Mouse (Mus musculus): ENCODE results near the gene Akr1b3. TPM values are rescaled to one million over a fixed set of nuclear protein-coding genes. Genes with fewer than 3 reads are reported as not detected.

Akr1b3 gene
- total RNA-seq, 2 experiments from 2014 or later: 117 to 215 TPM

DNA sequence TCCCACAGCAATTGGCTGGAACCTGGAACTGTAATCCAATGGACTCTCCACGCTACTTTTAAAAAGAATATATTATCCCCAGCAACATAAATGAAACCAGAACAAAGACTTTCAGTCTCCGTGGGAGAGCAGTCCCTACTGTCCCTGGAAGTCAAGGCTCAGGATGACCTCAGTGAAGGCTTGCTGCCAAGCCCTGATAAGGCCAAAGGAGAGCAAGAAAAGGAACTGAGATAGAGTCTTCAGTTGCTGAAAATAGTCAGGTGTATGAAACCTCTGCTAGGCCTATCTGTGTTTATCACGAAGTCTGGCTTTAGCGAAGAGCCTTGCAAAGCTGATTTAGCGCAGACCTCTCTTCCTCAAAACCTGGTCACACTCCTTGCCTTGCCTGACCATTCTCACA is 14.1 kb upstream of the Akr1b3 start:
- ATAC-seq (ENCODE audit: poor library complexity, severe bottlenecking): no peak

DNA sequence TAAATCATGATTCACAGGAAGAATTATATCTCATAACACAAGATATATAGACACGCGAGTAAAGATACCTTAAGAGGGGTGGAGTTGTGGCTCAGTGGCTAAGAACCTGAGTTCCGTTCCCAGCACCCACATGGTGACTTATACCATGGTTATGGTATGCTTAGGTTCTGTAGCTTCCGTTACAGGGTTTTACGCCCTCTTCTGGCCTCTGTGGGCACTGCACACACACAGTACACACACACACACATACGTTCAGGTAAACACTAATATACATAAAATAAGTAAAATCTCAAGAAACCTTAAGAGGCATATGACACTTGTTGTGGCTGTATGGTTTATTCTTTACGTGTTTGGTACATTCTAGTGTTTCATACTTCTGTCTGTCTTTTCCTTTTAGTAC is 4.8 kb upstream of the Akr1b3 start:
- no peak for ATAC-seq (ENCODE audit: poor library complexity, severe bottlenecking)

- ATAC-seq (ENCODE audit: poor library complexity, severe bottlenecking): no peak
Observed at GRCm38 (mm10) chr6:34318636-34319035, 1.4 kb upstream of the Akr1b3 start.

GRCm38 (mm10) chr6:34318172-34318571 is 894 bp upstream of the Akr1b3 start:
- ATAC-seq (ENCODE audit: poor library complexity, severe bottlenecking): no peak

- ATAC-seq (ENCODE audit: poor library complexity, severe bottlenecking): no peak
Observed at GRCm38 (mm10) chr6:34313921-34314320, 3.4 kb downstream of the Akr1b3 start.

DNA sequence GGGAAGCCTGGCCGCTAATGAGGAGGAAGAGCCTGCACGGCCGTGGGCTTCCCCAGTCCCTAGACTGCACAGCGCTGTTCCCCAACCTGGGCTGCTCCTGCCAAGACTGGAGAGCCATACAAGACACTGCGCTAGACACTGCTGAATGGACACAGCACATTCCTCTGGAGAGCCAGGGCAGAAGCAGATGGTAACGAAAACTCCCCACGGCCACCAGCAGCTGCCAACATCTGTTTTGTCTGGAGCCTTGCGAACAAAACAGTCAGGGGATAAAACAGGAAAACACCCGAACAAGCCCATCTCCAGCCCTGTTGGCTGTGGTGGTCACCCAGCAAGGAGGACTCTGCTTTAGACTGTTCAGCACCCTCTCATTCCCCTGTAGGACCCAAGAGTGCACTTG is 3.9 kb downstream of the Akr1b3 start:
- ATAC-seq (ENCODE audit: poor library complexity, severe bottlenecking): no peak

DNA sequence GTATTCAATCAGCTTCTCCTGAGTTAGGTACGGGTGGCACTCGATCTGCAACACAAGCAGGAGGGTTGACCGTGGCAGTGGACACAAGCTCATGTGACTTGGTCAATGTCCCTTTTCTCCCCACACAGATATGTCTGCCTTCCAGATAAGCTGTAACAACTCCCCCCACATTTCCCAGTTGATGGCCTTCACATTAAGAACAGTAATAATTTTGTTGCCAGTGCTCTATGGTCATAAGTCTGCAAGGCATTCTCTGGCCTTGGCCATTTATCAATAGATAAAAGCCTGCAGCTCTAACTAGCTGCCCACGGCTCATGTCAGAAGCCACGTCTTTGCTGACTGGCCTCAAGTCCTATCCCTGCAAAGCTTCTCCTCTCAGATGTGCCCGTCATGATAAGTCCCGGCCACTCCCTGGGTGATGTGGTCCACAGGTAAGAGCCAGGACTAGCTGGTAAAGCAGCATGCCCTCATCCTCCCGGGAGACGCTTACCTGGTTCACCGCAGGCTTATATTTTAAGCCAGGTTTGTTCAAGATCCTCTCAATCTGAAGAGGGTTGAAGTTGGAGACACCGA is 7.2 kb downstream of the Akr1b3 start:
- ATAC-seq (ENCODE audit: poor library complexity, severe bottlenecking): no peak

DNA sequence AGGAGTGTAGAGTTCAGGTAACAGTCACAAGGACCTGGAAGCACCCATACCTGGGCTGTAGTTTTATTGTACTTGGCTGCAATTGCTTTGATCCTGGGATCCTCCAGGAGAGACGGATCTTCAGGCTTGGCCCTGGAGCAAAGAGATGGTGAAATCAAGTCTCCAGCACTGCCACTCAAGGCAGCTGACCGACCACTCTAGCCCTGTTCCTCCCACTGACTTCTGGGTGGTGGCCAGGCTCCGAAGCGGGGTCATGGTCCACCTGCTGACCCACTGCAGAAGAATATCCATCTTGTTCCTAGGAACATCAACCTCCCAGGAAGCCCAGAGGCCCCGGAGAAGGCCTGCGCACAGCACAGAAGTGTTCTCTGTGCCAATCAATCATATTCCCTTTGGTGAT is 7.8 kb downstream of the Akr1b3 start:
- no peak for ATAC-seq (ENCODE audit: poor library complexity, severe bottlenecking)

GRCm38 (mm10) chr6:34306797-34307196 is 10.5 kb downstream of the Akr1b3 start:
- ATAC-seq (ENCODE audit: poor library complexity, severe bottlenecking): no peak

DNA sequence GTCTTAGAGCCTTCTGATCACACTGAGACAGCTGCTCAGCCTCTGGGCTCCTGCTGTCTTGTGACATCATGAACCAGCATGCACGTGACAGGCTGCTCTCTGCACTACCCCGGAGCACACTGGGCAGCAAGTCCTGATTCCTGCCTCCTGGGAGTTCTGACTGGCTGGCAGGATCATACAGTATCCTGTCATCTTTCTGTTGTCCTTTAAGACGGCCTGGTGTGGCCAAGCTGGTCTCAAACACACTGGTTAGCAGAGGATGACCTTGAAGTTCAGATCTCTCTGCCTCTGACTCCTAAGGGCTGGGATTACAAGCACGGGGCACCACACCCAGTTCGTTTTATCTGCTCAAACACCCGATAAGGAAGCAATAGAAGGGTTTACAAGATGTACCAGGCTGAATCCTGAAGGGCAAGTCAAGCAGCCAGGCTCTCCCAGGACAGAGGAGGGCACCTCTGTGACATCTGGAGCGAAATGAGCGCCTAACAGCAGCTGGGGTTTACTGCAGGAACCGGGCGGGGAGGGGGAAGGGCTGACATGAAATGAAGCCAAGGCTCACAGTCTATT is 12.5 kb downstream of the Akr1b3 start:
- ATAC-seq (ENCODE audit: poor library complexity, severe bottlenecking): no peak

- ATAC-seq (ENCODE audit: poor library complexity, severe bottlenecking): no peak
Observed at GRCm38 (mm10) chr6:34297055-34297454, 20.2 kb downstream of the Akr1b3 start.

DNA sequence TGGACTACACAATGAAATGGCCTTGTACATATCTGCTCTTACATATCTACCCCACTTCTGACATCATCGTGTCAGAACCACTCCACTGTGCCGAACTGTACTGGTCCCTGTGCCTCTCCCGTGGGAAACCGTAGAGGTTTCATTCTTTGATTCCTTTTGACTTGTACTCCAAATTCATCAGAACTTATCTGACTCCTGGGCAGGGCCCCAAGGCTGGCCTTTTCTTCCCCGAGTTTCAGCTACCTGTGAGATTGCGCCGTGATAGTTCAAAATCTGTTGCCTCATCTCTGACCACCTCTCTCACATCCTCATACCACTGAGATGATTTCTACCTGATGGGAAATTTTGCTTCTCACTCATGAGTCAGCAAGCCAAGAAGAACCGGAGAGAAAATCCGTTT is 21.8 kb downstream of the Akr1b3 start:
- no peak for ATAC-seq (ENCODE audit: poor library complexity, severe bottlenecking)

DNA sequence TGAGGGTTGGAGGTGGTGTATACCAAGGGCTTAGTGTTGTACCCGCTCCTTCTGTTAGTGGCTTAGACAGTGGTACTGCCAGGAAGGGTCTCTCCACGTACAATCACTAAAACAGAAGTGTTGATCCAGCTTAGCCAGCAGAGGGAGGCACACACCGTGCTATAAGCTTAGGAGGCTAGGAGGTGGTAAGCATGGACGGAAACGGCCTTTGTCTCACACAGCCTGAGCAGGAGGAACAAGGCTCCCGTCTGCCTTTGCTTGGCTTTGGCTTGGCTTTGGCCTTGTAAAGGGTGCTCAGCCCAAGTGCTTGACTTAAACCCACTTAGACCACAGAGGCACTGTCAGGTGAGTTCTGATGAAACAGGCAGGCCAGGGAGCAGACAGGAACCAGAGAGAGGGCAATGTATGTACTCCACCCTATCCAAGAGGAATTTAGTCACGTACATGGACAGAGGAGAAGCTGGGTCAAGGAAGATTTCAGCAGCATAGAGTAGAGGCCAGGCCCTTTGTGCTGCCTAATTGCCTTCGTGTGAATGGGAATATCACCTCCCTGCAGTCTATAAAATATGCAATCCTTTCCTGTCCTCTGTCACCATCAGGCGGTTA is 24.3 kb downstream of the Akr1b3 start:
- ATAC-seq (ENCODE audit: poor library complexity, severe bottlenecking): peak; percentile 85

DNA sequence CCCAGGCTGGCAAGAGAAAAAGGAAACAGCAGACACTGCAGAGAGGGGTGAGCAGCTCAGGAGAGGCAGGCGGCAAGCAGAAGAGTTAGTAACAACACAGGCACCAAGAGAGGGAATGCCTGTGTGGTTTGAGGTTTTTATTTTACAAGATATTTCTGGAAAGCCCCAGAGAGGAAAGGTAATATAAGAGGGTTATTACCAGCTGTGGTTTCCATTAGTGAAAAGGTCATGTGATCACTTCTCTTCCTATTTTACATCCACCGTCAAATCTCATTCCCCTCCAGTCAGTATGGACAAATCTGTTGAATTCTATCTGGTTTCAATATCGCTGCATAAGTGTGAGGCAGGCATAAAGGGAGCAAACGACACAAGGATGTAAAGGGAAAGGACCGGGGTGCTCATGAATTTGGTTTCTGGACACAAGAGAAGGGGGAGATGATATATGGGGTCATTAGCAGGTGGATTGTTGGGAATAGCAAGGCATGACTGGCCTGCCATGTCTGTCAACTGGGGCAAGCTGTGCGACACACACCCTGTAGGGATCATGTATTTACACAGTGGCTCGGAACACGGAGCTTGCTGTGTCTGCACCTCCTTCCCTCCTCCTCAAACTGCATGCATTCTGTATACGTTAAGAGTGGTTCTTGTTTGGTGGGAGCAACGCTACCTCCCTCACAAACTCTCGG is 24.9 kb downstream of the Akr1b3 start:
- 0 out of 2 replicates have a peak, but pooled peaks have one; percentile 7 for ATAC-seq (ENCODE audit: poor library complexity, severe bottlenecking)

DNA sequence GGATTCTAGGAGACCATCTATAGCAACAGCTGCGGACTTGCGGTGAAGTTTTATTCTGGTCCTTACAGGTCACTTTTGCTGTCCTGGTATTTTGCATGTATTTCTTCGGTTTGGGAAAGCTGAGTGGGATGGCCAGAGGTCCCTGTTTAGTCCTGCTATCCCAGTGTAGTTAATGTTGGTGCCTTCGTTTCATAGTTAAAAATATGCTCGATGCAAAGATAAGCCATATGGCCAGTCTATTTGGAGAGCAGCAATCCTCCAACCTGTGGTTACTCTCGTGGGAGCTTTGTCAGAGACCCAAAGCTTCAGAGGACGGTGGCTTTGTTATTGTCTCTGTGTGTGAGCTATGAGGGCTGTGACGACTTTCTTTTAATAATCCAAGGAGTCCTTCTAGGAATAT is 26.6 kb downstream of the Akr1b3 start:
- ATAC-seq (ENCODE audit: poor library complexity, severe bottlenecking): no peak

DNA sequence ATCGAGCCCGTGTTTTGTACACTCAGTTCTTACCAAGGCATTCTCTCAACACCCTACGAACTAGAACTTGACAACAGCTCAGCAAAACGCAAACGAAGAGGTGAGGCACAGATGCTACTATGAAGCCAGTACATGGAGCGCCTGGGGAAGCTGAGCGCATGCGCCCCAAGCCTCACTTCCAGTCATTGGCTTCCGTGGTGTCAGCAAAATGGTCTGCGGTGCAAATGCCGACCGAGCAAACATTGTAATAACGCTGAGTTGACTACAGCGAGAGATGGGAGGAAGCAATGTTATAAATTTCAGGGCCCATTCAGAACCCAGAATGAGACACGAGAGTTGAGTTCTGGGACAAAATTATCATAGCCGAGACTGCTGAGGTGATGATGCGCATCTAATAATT is 27.2 kb downstream of the Akr1b3 start:
- ATAC-seq (ENCODE audit: poor library complexity, severe bottlenecking): no peak

GRCm38 (mm10) chr6:34288098-34288497 is 29.2 kb downstream of the Akr1b3 start:
- no peak for ATAC-seq (ENCODE audit: poor library complexity, severe bottlenecking)

DNA sequence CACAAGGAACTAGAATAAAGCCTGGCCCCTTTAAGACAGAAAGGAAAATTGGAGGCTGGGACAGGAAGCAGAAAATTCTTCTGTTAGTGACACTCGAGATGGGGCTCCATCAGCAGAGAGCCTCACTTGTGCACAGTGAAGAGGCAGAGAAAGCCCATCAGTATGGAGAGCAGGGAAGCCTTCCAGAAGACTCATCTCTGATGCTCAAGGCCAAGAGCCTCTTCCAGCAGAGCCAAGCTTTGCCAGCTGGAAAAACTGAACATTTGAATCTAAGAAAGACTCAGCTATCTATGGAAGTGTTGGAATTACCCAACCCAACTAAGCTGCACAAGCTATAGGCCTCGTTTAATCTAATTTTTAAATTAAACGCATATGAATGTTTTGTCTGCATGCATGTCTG is 30.4 kb downstream of the Akr1b3 start:
- ATAC-seq (ENCODE audit: poor library complexity, severe bottlenecking): no peak

- no peak for ATAC-seq (ENCODE audit: poor library complexity, severe bottlenecking)
Observed at GRCm38 (mm10) chr6:34278385-34278784, 38.9 kb downstream of the Akr1b3 start.

DNA sequence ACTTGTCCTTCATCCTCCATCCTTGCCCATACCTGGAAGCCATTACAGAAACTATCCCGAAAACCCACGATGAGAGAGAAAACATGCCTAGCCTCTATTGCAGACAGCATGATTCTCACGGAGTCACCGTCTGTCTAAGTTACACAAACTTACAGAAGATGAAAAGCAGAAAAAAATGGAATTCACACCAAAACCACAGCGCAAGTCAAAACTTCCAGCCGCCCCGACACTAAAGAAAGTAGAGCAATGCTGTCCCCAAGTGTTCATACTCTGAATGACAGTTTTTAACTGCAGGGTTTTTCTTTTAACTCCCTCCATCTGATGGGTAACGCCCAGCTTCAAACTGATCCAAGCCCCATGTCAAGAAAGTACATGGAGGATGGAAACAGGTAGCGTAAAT is 39.6 kb downstream of the Akr1b3 start:
- ATAC-seq (ENCODE audit: poor library complexity, severe bottlenecking): peak; percentile 52

DNA sequence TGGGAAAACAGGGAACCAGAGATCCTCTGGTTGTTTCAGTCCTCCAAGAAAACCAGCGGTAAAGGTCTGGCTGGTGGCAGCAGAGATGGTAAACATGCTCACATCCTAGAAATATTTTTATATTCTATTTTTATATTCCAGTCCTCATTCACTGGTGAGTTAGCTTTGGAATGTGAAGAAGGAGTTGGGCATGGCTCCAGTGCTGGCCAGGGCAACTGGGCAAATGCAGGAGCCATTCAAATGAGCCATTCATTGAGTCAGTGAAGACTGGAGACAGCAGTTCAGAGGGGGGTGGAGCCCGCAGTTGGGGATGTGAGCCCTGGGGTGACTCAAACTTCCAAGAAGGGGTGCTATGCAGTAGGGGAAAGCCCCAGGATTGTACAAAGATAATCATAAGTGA is 42.9 kb downstream of the Akr1b3 start:
- no peak for ATAC-seq (ENCODE audit: poor library complexity, severe bottlenecking)

GRCm38 (mm10) chr6:34273073-34273472 is 44.2 kb downstream of the Akr1b3 start:
- ATAC-seq (ENCODE audit: poor library complexity, severe bottlenecking): no peak

Measured in megakaryocyte, adult 5-6 weeks (primary cell).